8 mouse cellular contexts compared by ENCODE assay signal in the genomic region with DNA sequence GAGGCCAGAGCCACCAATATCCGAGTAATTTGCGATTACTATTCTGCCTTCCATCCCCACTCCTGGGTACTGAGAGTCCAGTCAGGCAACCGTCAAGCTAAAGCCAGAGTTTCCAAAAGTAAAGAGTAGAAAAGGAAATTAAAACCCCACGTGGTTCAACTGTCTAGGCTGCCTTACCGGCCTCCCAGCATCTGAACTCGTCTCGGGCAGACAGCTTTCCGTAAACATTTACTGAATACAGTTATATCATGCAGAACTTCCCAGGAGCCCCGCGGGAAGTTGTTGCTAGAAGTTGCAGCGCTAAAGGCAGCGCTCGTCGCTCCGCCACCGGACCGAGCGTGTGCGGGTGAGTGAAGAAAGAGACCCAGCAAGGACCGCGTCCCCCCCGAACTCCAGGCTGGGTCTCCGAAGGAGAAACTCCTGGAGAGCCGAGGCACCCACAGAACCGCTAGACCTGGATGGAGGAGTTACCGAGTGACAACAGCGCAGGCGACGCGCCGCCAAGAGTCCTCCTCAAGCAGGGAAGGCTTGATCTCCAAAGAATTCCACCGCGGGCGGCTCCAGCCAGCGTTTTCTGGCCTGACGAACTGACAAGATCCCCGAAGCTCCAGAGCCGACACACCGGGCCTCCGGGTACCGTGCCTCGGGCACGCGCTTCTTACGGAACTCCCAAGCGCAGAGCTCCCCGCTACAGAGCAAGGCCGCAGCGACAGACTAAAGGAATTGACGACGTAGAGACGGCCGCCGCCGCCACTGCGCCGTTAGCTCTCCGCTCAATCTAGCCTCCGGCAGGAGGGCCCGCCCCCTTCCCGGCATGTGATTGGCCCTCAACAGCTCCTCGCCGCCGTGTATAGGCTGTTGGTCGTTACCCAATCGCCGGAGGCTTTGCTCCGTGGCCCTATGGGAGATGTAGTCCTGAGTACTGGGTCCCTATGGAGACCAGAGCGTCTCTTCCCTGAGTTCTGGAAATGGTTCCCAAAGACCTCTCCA. TPM values are rescaled to one million over a fixed set of nuclear protein-coding genes. Genes with fewer than 3 reads are reported as not detected.
A peak's percentile ranks its signal among the peaks of the same experiment; 100 is the strongest.
DNase-seq lines count a peak whose midpoint lies in the region; ATAC-seq lines count a peak whose summit lies in the region.

A gene (minus strand): TSS at position 723 of the 990 bp plus-strand sequence.

- H3K9me3 ChIP-seq in hindbrain, embryonic 12.5 days (replicated peaks), result no peaks in the 10 kb centered on the region; the same call in 1 of the 2 replicates

- peak; percentile 96 for DNase-seq in NIH3T3 (ENCODE audit: low read depth)
- peak; percentile 98 to 99 for DNase-seq in cerebellum, postnatal 10 days
- DNase-seq in frontal cortex, postnatal 10 days (ENCODE audit: low spot score in 2 of 2), result peak; percentile 92 to 95
- DNase-seq in layer of hippocampus, postnatal 14 days (ENCODE audit: low spot score in 2 of 2), result peak; percentile 90 to 97
- peak; percentile 95 for DNase-seq in lung, postnatal 14 days
- DNase-seq in retina, adult 2 months (ENCODE audit: low read depth, low spot score), result peak; percentile 83
- peak; percentile 92 to 96 for DNase-seq in thymus, postnatal 36 days

- peaks cover 15% of the 10 kb centered on the region for H3K4me1 ChIP-seq in hindbrain, embryonic 12.5 days

- peak within 1 kb of the TSS; percentile 66 for H3K9ac ChIP-seq in hindbrain, embryonic 12.5 days

- H3K4me2 ChIP-seq in hindbrain, embryonic 12.5 days (replicated peaks), result peak within 1 kb of the TSS; percentile 69

- no peaks in the 10 kb centered on the region for H3K36me3 ChIP-seq in hindbrain, embryonic 12.5 days

- peak within 1 kb of the TSS; percentile 58 for H3K27ac ChIP-seq in hindbrain, embryonic 12.5 days

- peak within 1 kb of the TSS; percentile 61 for H3K4me3 ChIP-seq in hindbrain, embryonic 12.5 days

- H3K27me3 ChIP-seq in hindbrain, embryonic 12.5 days, result no peaks in the 10 kb centered on the region

- peak; percentile 100 for ATAC-seq in hindbrain, embryonic 12.5 days (ENCODE audit: low FRiP score)

- under 1% methylated on average over 69 of the region's 69 CpGs for WGBS in hindbrain, embryonic 12.5 days

RNA-seq across cellular contexts. Expression of the gene that starts here (rescaled TPM):
- polyA plus RNA-seq in hindbrain, embryonic 12.5 days (2016; fragmentation: Nextera tagmentation; extraction: Ambion mirVana), result 11.7 and 12.9 TPM in 2 replicates
- 10 to 100 TPM; 17.9 to 18.3 TPM for total RNA-seq in layer of hippocampus, postnatal 14 days (2021)

Comparison
In these comparisons a context has a peak if more than half of its experiments do, and no peak if none do; other contexts are left out.
1. Peak in every context shown above with its lines: DNase-seq, ATAC-seq, H3K4me3 ChIP-seq and H3K27ac ChIP-seq.